ENCODE assay signal across 25 mouse cellular contexts in genomic region chr16:97241639-97242038, GRCm38 (mm10).
A peak's percentile ranks its signal among the peaks of the same experiment; 100 is the strongest.
DNase-seq lines count a peak whose midpoint lies in the region; ATAC-seq and TF ChIP-seq lines count a peak whose summit lies in the region.
"Had no signal": no experiment of that assay in that cellular context is flagged by ENCODE, and none has a peak within 500 bp of the region (broad histone marks: within the 10 kb centered on the region; RNA-seq: fewer than 3 reads in every experiment).

No protein-coding gene starts in this region.

- TF ChIP-seq CTCF in left cerebral cortex, adult 2 months (IDR thresholded peaks at IDR 0.05), result no peak

- no peak overlapping the region for H3K4me2 ChIP-seq in heart, embryonic 11.5 days
- H3K4me2 ChIP-seq in liver, embryonic 11.5 days, result no peak overlapping the region
- H3K4me2 ChIP-seq: embryonic facial prominence, embryonic 12.5 days; embryonic facial prominence, embryonic 15.5 days; heart, embryonic 12.5 days; heart, embryonic 15.5 days; hindbrain, embryonic 14.5 days had no signal

- no peak overlapping the region for H3K27ac ChIP-seq in heart, embryonic 11.5 days (ENCODE audit: low read depth, low read length)
- no peak overlapping the region for H3K27ac ChIP-seq in left cerebral cortex, adult 2 months
- H3K27ac ChIP-seq in liver, embryonic 11.5 days (ENCODE audit: low read depth, low read length), result no peak overlapping the region
- H3K27ac ChIP-seq: embryonic facial prominence, embryonic 12.5 days; embryonic facial prominence, embryonic 15.5 days; heart, embryonic 15.5 days; hindbrain, embryonic 14.5 days had no signal

- no peaks in the 10 kb centered on the region for H3K36me3 ChIP-seq in heart, embryonic 11.5 days (ENCODE audit: control insufficient read depth, insufficient read depth, low read length)
- H3K36me3 ChIP-seq in liver, embryonic 11.5 days (ENCODE audit: control insufficient read depth, insufficient read depth, low read length), result no peaks in the 10 kb centered on the region
- H3K36me3 ChIP-seq: embryonic facial prominence, embryonic 12.5 days; embryonic facial prominence, embryonic 15.5 days; G1E; heart, embryonic 12.5 days; heart, embryonic 15.5 days had no signal

- H3K9me3 ChIP-seq in heart, embryonic 11.5 days (replicated peaks; ENCODE audit: control insufficient read depth, low read length), result no peaks in the 10 kb centered on the region
- H3K9me3 ChIP-seq in liver, embryonic 11.5 days (ENCODE audit: control insufficient read depth, low read length), result no peaks in the 10 kb centered on the region
- H3K9me3 ChIP-seq: embryonic facial prominence, embryonic 12.5 days; embryonic facial prominence, embryonic 15.5 days; G1E; heart, embryonic 12.5 days; heart, embryonic 15.5 days had no signal

- intact Hi-C loops in left cerebral cortex, adult 2 months (cut with DNase I), result no loop called here

- no peak overlapping the region for H3K4me3 ChIP-seq in heart, embryonic 11.5 days (ENCODE audit: low read depth, low read length)
- H3K4me3 ChIP-seq in left cerebral cortex, adult 2 months, result no peak overlapping the region
- H3K4me3 ChIP-seq in liver, embryonic 11.5 days (ENCODE audit: low read depth, low read length), result no peak overlapping the region
- H3K4me3 ChIP-seq: embryonic facial prominence, embryonic 12.5 days; embryonic facial prominence, embryonic 15.5 days; heart, embryonic 12.5 days; heart, embryonic 15.5 days had no signal

- no peaks in the 10 kb centered on the region for H3K27me3 ChIP-seq in heart, embryonic 11.5 days (ENCODE audit: control insufficient read depth, insufficient read depth, low read length)
- H3K27me3 ChIP-seq in liver, embryonic 11.5 days (replicated peaks; ENCODE audit: control insufficient read depth, insufficient read depth, low read length), result no peaks in the 10 kb centered on the region
- H3K27me3 ChIP-seq: CH12.LX; embryonic facial prominence, embryonic 12.5 days; embryonic facial prominence, embryonic 15.5 days; heart, embryonic 12.5 days; heart, embryonic 15.5 days; Patski had no signal

- DNase-seq in heart, adult 11 months, result peak; percentile 11
- no peak for DNase-seq in left cerebral cortex, adult 2 months (ENCODE audit: extremely low spot score in 1 of 2, low spot score in 2 of 2)
- DNase-seq in liver, embryonic 11.5 days (ENCODE audit: low spot score), result no peak
- DNase-seq in frontal cortex, postnatal 36 days (ENCODE audit: low spot score in 2 of 2), result no peak
- DNase-seq: adrenal gland, postnatal 10 days; adrenal gland, postnatal 36 days; B cell, adult 2 months; cerebellum, adult 18-20 months; cerebellum, adult 9-10 months; cerebellum, postnatal 14 days; forebrain, postnatal 0 days; gastrocnemius, postnatal 25 days; heart, postnatal 10 days; heart, postnatal 36 days had no signal

- ATAC-seq in heart, embryonic 11.5 days (replicated peaks; ENCODE audit: insufficient number of reproducible peaks, low FRiP score, low TSS enrichment), result no peak
- peak; percentile 88 for ATAC-seq in granulocyte monocyte progenitor cell, adult 5-6 weeks (replicated peaks; ENCODE audit: poor library complexity, severe bottlenecking)
- peak; percentile 73 for ATAC-seq in megakaryocyte progenitor cell, adult 5-6 weeks (replicated peaks; ENCODE audit: poor library complexity)
- ATAC-seq in liver, embryonic 11.5 days (replicated peaks; ENCODE audit: low FRiP score), result no peak
- ATAC-seq: forebrain, postnatal 0 days; Patski had no signal

- no peaks in the 10 kb centered on the region for H3K4me1 ChIP-seq in heart, embryonic 11.5 days (ENCODE audit: control insufficient read depth, insufficient read depth, low read length)
- H3K4me1 ChIP-seq in liver, embryonic 11.5 days (replicated peaks; ENCODE audit: control insufficient read depth, insufficient read depth, low read length), result no peaks in the 10 kb centered on the region
- H3K4me1 ChIP-seq: embryonic facial prominence, embryonic 12.5 days; embryonic facial prominence, embryonic 15.5 days; heart, embryonic 12.5 days; heart, embryonic 15.5 days had no signal

- no peak overlapping the region for H3K9ac ChIP-seq in heart, embryonic 11.5 days (ENCODE audit: low read depth, low read length)
- H3K9ac ChIP-seq in liver, embryonic 11.5 days (ENCODE audit: low read depth, low read length), result no peak overlapping the region
- H3K9ac ChIP-seq: embryonic facial prominence, embryonic 12.5 days; embryonic facial prominence, embryonic 15.5 days; forebrain, postnatal 0 days; heart, embryonic 12.5 days; heart, embryonic 15.5 days; hindbrain, embryonic 14.5 days had no signal

Comparison
In these comparisons a context has a peak if more than half of its experiments do, and no peak if none do; other contexts are left out.
1. ATAC-seq: peak in granulocyte monocyte progenitor cell, adult 5-6 weeks (single experiment) and megakaryocyte progenitor cell, adult 5-6 weeks (single experiment); none in heart, embryonic 11.5 days (single experiment) and liver, embryonic 11.5 days (single experiment).